Mouse (Mus musculus): Measurements from ENCODE around the gene Gm49322. TPM values are rescaled to one million over a fixed set of nuclear protein-coding genes. Genes with fewer than 3 reads are reported as not detected.
"Not testable (repeated sequence)": the region's sequence is repeated elsewhere in the genome, so short reads cannot be mapped to it uniquely, and the experiment has no call there.

The Gm49322 gene
- total RNA-seq (2021): under 1 TPM; 0.21 to 0.33 TPM
- long read RNA-seq, experiment 1: 0 reads
- long read RNA-seq, experiment 2, full-length matches to known transcripts: 2 of 2 reads
- long read RNA-seq, experiment 2, partial matches to known transcripts: 0 of 2 reads
- long read RNA-seq, experiment 2, other reads (novel, unspliced or antisense): 0 of 2 reads

- DNase-seq: not testable (repeated sequence)
Observed at GRCm38 (mm10) chr10:80605721-80606120, at the start of gene Gm49322. Gene Gm49322 (plus strand): TSS chr10:80606021.

DNA sequence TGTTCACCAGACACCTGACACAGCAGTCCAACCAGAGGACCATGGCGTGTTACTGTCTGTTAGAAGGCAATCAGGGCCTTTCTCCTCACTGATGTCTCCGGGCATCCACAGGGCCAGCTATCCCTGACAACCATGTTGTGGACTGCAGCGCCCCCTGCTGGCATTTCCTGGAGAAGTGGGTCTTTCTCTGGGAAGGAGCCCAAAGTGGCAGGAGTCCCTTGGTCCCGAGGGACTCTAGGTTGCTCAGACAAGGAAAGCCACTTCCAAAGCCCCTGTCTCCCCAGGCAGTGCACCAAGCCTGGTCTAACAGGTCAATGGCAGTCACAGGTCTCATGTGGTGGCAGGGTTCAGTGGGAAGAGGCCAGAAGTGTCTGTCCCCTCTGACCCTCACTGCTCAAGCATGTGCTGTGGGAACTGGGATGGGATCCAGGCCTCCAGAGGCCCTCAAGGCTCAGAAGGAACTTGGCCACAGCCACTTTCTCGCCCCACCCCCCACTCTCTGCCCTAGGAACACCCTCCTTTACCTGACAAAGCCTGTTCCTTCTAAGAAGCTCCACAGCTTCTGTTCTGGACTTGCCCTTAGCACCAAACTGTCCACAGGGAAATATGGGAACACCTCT is 48.4 kb upstream of the Gm49322 start:
- DNase-seq: no peak

GRCm38 (mm10) chr10:80559431-80559830 is 46.4 kb upstream of the Gm49322 start:
- no peak for DNase-seq

GRCm38 (mm10) chr10:80560621-80561020 is 45.2 kb upstream of the Gm49322 start:
- no peak for DNase-seq

- DNase-seq: peak; percentile 88
Observed at GRCm38 (mm10) chr10:80561116-80561944, 44.5 kb upstream of the Gm49322 start, which contains the start of gene Rexo1. Gene Rexo1 (minus strand): TSS chr10:80561560.

- peak; percentile 67 for DNase-seq
Observed at GRCm38 (mm10) chr10:80566375-80567092, 39.3 kb upstream of the Gm49322 start.

GRCm38 (mm10) chr10:80568876-80569275 is 36.9 kb upstream of the Gm49322 start:
- peak; percentile 11 for DNase-seq

GRCm38 (mm10) chr10:80569664-80570066 is 36.2 kb upstream of the Gm49322 start:
- peak; percentile 83 for DNase-seq

GRCm38 (mm10) chr10:80570419-80570818 is 35.4 kb upstream of the Gm49322 start:
- DNase-seq: no peak

DNA sequence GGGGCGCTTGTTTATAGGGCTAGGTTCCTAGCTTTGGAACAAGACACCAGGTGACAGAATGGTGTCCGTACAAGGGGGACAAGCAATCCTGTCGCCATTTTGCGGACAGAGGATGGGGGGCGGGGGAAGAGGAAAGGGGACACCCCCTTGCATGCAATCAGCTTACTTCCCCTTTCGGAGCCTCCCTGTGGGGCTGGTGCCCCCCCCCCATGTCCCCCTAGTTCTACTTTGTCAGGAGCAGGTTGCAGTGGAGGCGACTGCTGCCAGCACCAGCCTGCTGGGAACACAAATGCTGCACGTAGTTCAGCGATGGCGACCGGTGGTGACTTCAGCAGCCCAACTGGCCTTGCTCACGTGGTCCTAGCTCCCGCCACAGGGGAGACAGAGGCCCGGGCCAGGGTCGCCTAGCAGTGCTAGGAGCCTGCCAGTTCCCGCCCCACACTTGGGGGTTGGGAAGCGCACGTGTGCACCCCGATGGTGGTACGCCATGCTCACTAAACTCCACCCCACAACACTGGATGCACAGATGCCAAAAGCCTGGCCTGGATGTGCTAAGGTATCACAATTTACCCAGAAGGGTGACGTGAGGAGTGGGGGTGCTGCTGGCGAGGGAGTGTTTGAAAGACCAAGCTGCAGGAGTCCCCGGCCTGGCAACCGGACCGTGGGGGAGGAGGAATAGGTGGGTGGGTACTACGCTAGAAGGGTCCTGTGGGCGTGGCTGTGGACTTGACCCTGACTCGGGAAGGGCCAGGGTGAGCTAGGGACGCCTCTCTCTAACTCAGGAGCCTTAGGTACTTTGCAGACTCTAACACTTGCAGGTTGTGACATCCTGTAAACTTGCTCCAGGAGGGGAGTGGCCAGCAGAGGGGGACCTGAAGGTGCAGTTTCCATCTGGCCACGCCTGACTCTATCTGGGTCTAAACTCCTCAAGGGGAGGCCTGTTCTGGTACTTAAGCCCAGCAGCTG is 34.7 kb upstream of the Gm49322 start:
- DNase-seq: no peak

DNA sequence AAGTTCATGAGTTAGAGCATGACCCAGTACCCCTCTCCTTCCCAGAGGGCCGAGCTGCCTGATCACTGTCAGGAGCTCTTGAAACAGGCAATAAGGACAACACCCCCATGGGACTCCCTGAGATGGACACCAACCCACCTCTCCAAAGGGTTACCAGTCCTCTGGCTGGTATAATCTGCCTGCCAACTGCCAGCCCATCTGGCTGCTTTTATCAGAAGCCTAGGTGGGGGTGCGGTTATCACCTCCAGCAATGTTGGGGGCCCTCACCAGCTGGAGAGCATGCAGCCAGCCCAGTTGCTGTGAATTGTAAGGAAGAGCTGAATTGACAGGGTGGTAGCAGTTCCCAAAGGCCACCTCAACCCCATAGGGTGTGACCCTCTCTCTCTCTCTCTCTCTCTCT is 33.3 kb upstream of the Gm49322 start:
- DNase-seq: no peak

GRCm38 (mm10) chr10:80573944-80574343 is 31.9 kb upstream of the Gm49322 start:
- no peak for DNase-seq

DNA sequence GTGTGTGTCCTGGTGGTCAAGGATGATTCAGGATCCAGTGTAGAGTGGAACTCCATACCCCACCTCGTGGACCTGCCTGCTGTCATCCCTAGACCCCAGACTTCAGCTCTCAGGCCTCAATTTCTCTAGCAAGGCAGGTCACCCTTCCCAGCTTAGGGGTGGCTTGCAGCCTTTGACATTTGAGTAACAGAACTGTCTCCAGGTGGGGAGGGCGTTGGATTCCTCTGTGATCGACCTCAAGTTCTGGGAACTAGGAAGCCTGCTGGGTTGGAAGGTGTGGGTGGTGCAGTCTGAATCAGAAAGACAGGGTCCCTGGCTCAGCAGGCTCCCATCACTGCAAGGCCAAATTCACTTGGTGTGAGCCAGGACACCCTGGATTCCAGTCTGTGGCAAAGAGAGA is 30.9 kb upstream of the Gm49322 start:
- no peak for DNase-seq

DNA sequence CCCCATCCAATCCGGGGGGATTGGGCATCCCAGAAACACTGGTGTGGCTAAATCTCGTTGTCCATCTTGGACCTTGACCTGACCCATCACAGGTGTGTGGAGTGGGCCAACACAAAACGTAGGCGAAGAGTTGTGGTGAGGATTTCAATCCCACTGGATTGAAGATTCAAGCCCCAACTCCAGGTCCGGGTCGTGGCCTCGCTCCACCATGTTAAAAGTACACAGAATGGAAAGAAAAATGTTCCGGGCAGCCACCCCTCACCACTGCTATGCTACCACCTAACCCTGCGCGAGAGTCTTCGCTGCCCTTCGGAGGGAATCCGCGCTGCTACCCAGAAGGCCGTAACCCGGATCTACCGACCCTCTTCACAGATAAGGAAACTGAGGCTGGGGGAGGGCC is 29.9 kb upstream of the Gm49322 start:
- no peak for DNase-seq

GRCm38 (mm10) chr10:80576351-80577194 is 29.2 kb upstream of the Gm49322 start:
- peak; percentile 49 for DNase-seq

- peak; percentile 97 for DNase-seq
Observed at GRCm38 (mm10) chr10:80577195-80578130, 28.4 kb upstream of the Gm49322 start, which contains the start of gene Klf16. Gene Klf16 (minus strand): TSS chr10:80577321.

DNA sequence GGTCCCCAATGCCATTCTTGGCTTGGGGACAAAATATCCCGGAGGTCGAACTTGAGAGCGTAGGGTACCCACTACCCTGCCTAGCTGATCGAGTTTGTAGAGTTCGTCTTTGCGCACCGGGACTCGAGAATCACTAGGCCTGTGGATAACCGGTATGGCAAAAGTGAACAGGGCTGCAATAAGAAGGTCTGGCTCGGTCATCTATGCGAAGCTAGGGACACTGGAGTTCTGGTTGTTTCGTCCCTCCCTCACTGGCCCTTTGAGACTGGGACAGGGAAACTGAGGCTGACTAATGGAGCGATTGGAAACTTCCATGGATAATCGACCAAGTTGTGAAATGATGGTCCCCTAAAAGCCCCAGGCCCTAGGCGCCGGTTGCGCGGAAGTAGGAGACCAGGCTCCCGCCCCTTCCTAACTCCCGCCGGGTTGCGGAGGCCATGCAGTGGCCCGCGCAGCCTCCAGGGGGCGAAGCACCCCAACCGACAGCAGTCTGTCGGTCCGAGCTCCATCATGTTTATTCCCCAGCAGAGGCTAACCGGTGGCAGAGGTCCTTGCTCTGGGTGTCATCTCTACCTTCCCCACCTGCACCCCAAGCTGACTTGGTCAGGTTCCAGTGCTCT is 27.6 kb upstream of the Gm49322 start:
- peak; percentile 85 for DNase-seq

DNA sequence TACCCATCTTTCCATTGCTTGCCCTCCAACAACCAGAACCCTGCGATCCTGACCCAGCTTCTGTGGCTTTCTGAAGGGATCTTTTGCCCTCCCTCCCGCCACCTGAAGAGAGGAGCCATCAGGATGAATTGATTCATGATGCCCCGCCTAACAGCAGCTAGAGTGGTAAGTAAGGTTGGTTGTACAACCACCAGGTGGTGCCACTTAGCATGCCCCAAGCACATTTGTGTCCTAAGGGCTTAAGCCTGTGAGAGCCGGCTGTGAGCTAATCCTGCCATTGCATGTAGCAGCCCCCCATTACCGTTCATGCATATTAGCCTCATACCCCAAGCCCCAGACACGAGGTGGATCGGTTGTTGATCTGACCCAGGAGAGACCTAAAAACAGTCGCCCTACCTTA is 26.9 kb upstream of the Gm49322 start:
- peak; percentile 38 for DNase-seq

GRCm38 (mm10) chr10:80583047-80583446 is 22.8 kb upstream of the Gm49322 start:
- DNase-seq: no peak

Measured in gastrocnemius, postnatal 25 days (tissue).